Mouse (Mus musculus): ENCODE measurements around the gene Relt.

DNA sequence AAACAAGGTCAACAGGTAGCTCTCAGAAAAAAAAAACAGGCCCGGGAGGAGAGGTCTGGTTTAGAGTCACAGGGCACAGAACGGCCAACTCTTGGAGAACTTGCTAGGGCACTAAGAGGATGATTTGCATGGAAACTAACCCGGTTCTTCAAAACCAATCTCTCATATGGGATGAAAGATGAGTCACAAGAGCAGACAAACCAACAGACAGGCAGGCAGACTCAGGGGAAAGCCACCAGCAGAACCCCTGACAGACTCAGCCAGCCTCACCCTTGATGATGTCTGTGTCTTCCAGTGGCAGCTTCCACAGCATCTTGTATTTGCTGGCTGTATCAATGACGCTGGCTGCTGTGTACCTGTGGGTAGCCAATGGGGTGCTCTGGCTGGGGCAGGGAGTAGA lies 18.7 kb upstream of the Relt start:
- TF ChIP-seq CTCF (IDR thresholded peaks at IDR 0.05; ENCODE audit: extremely low read depth, insufficient read depth, insufficient read length, insufficient replicate concordance), result no peak
- no peak for TF ChIP-seq POLR2A (IDR thresholded peaks at IDR 0.05; ENCODE audit: low read depth, low read length)
